Mouse (Mus musculus): ENCODE results near the gene Loxl3. TPM values are rescaled to one million over a fixed set of nuclear protein-coding genes. Genes with fewer than 3 reads are reported as not detected.

Loxl3 gene
- polyA plus RNA-seq (2016; fragmentation: Nextera tagmentation; extraction: Ambion mirVana) = 5.7 and 8.0 TPM in 2 replicates

DNA sequence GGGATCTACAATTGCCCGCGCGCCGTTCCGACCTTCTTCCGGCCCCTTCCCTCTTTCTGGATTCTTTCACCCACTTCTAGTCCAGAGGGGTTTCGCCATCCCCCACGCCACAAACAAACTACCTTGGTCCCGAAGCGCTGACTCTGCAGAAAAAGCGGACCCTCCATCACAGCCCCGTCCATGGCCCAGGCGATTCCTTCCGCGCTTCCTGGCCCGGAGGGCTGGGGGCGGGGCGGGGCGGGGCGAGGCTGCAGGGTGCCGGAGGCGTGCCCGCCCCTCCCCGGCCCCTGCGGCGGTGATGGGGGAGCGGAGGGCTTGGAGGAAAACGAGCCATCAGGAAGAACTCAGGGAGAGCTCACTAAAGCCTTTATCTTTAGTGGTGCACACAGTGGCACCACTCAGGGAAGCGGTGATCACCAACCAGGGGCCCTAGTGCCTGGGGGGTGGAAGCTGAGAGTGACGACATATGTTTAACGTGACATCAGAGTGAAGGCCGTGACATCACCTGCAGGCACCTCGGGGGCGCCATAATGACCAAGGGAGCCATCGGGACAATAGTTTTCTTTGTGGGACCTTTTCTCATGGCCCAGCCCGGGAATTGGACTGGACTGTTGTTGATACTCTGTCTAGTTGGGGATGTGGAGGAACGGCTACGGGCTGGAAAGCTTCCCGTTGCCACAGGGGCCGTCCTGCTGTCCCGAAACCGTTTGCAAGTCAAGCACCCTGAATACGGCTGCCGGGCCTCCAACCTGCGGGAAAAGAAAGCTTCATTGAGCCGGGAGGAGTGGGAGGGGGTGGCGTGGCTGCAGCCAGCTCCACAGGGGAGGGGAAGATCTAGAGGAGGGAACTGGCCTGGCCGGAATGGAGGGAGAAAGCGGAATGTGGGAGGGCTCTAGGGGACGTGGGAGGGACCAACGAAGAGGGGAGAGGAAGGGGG lies at the start of gene Loxl3, which contains the start of gene Dok1:
Gene Loxl3 (plus strand): TSS at position 925 of the 937 bp plus-strand sequence.
Gene Dok1 (minus strand): TSS at position 223 of the 937 bp plus-strand sequence.
- Histone ChIP-seq H3K4me1 (replicated peaks) (peaks cover 43% of the 10 kb centered on the region), H3K4me3 (peak within 1 kb of the TSS; percentile 73), H3K27ac (ENCODE audit: poor library complexity, severe bottlenecking) (peak within 1 kb of the TSS; percentile 69), H3K27me3 (replicated peaks) (peaks cover 67% of the 10 kb centered on the region), H3K36me3 (peaks cover 6% of the 10 kb centered on the region; the same call in 1 of the 2 replicates), H3K9me3 (replicated peaks) (no peaks in the 10 kb centered on the region), H3K9ac (peak within 1 kb of the TSS; percentile 75), H3K4me2 (peak within 1 kb of the TSS; percentile 76)
- peak; percentile 90 for ATAC-seq (ENCODE audit: insufficient number of reproducible peaks, low FRiP score)
- WGBS = under 1% methylated on average over 51 of the region's 51 CpGs

DNA sequence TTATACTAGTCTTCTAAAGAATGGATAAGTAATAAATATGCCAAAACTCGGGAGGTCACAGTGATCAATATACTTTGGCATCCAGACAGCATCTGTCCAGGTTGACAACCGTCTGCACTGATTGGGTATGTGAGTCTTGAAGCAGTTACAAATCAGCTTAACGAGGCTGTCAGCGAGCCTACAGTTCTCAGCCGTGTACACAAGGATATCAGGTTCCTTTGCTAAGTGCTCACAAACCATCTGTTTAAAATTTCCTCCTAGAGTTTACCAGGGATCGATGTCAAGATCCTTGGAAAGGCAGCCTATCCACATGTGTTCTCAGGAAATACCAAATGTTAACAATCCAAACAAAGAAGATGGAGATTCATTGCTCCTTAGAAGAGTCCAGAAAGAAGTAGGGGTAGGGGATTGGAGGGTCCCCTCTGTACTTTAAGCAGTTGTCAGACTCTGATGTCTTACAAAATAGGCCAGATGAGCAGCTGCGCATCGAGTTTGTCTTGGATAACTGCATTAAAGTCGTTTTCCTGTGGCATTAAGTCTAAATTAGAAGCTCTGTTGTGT lies 46.5 kb upstream of the Loxl3 start:
- Histone ChIP-seq H3K4me3 (no peak overlapping the region), H3K4me2 (no peak overlapping the region), H3K9me3 (replicated peaks) (no peaks in the 10 kb centered on the region), H3K27me3 (replicated peaks) (peaks cover 4% of the 10 kb centered on the region; the same call in 1 of the 2 replicates), H3K27ac (ENCODE audit: poor library complexity, severe bottlenecking) (no peak overlapping the region), H3K4me1 (replicated peaks) (no peaks in the 10 kb centered on the region), H3K36me3 (no peaks in the 10 kb centered on the region), H3K9ac (no peak overlapping the region)
- 34% methylated on average over 9 of the region's 9 CpGs for WGBS
- ATAC-seq (ENCODE audit: insufficient number of reproducible peaks, low FRiP score) = no peak

DNA sequence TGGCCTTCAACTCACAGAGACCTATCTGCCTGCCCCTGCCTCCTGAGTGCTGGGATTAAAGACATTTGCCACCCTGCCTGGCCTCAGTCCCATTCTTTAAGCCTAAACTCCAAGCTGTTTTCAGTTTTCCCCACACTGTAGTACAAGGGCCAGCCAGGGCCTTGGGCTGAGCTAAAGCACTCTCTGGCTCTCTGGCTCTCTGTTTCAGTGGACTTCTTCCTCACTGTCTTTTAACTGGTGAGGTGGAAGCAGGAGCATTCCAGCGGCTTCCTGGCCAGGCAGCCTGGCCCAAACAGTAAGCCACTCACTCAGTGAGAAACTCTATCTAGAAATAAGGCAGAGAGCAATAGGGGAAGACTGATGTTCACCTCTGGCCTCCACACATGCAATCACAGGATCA lies 40.3 kb upstream of the Loxl3 start:
- H3K9ac ChIP-seq = no peak overlapping the region
- ATAC-seq (ENCODE audit: insufficient number of reproducible peaks, low FRiP score) = no peak
- H3K4me2 ChIP-seq = no peak overlapping the region
- peaks cover 5% of the 10 kb centered on the region; the same call in 1 of the 2 replicates for H3K27me3 ChIP-seq (replicated peaks)
- H3K4me1 ChIP-seq (replicated peaks) = peaks cover 12% of the 10 kb centered on the region
- no peaks in the 10 kb centered on the region for H3K9me3 ChIP-seq (replicated peaks)
- no peak overlapping the region for H3K4me3 ChIP-seq
- WGBS = 42% methylated on average over 1 of the region's 1 CpGs
- no peak overlapping the region for H3K27ac ChIP-seq (ENCODE audit: poor library complexity, severe bottlenecking)
- H3K36me3 ChIP-seq = no peaks in the 10 kb centered on the region

DNA sequence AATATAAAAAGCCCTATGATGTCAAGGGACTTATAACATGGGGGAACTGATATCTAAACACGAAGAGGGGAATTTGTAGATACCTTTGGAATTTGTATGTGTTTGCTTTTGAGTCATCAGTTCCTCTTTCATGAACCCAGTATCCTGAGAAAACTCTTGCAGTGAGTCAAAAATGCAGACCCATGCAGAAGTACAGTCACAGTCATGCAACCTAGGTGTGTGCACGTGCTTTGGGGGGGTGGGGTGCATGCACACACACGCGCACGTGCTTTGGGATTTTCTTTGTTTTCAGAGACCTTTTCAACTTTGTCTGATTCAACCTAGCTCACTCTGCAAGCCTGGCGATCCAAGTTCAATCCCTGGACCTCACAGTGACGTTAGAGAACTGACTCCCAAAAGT lies 39.6 kb upstream of the Loxl3 start:
- H3K27me3 ChIP-seq (replicated peaks) = peaks cover 5% of the 10 kb centered on the region; the same call in 1 of the 2 replicates
- H3K27ac ChIP-seq (ENCODE audit: poor library complexity, severe bottlenecking) = no peak overlapping the region
- peaks cover 12% of the 10 kb centered on the region for H3K4me1 ChIP-seq (replicated peaks)
- no peak overlapping the region for H3K9ac ChIP-seq
- H3K4me2 ChIP-seq = no peak overlapping the region
- no peak for ATAC-seq (ENCODE audit: insufficient number of reproducible peaks, low FRiP score)
- H3K4me3 ChIP-seq = no peak overlapping the region
- 61% methylated on average over 7 of the region's 7 CpGs for WGBS
- no peaks in the 10 kb centered on the region for H3K36me3 ChIP-seq
- no peaks in the 10 kb centered on the region for H3K9me3 ChIP-seq (replicated peaks)

DNA sequence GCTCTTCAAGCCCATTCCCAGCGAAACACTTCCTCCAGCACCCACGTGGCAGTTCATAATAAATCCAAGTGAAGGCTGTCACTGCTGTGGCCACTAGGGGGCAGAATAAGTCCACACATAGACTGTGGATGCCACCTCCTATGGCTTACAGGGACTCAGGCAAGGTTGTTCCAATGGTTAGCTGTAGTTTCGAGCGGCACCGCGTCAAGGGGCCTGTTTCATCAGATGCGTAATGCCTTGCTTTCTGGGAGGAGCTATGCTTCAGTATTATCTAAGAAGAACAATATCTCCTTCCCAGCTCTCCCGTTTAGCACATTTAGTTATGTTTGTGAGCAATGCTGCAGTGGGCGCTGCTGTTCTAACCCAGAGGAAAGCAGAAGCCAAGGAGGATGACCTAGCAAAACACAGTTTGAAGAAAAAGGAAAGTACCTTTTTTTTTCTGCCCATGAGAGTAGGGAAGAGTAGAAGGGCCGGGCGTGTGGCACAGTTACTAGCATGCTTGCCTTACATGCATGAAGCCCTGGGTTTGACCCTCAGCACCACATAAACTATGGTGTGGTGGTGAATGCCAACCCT lies 37.1 kb upstream of the Loxl3 start:
- Histone ChIP-seq H3K9me3 (replicated peaks) (no peaks in the 10 kb centered on the region), H3K9ac (no peak overlapping the region)

DNA sequence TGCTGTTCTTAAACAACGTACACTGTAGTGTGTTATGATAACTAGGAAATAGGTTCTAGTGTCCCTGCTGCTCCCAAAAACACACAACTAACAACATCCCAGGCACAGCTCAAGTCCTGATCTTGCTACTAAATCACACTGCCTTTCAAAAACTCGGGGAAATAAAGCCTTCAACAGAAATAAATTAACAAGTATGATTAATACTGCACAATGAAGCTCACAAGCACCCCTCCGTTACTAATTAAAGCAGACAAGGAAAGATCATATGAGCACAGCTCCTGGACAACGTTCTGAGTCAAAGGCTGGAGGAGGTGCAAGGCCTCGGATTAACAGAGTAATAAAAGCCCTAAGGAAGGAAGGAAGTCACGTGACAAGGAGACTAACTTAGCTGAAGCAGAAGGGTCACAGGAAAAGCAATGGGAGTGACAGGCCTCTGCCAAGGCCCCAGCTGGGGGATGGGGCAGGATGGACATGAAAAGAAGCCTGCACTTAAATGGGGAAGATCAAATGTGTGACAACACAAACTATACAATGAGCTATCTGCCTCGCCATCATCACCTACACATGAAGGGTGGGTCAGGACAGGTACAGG lies 36.4 kb upstream of the Loxl3 start:
- H3K27me3 ChIP-seq (replicated peaks) = peaks cover 5% of the 10 kb centered on the region; the same call in 1 of the 2 replicates
- H3K27ac ChIP-seq (ENCODE audit: poor library complexity, severe bottlenecking) = peak overlapping the region; percentile 63
- no peaks in the 10 kb centered on the region for H3K9me3 ChIP-seq (replicated peaks)
- H3K36me3 ChIP-seq = no peaks in the 10 kb centered on the region
- no peak overlapping the region for H3K9ac ChIP-seq
- H3K4me3 ChIP-seq = no peak overlapping the region
- peaks cover 12% of the 10 kb centered on the region for H3K4me1 ChIP-seq (replicated peaks)
- 50% methylated on average over 7 of the region's 7 CpGs for WGBS
- peak; percentile 58; the same call in 1 of the 2 replicates for ATAC-seq (ENCODE audit: insufficient number of reproducible peaks, low FRiP score)
- H3K4me2 ChIP-seq = 0 out of 2 replicates have a peak overlapping the region, but pooled peaks have one; percentile 61

More for the DNA sequence above, 37.1 kb upstream of the Loxl3 start:
- H3K4me2 ChIP-seq = peak overlapping the region; percentile 61
- peak; percentile 89 for ATAC-seq (ENCODE audit: insufficient number of reproducible peaks, low FRiP score)
- peaks cover 5% of the 10 kb centered on the region; the same call in 1 of the 2 replicates for H3K27me3 ChIP-seq (replicated peaks)
- peaks cover 12% of the 10 kb centered on the region for H3K4me1 ChIP-seq (replicated peaks)
- H3K36me3 ChIP-seq = no peaks in the 10 kb centered on the region
- peak overlapping the region; percentile 63 for H3K27ac ChIP-seq (ENCODE audit: poor library complexity, severe bottlenecking)
- WGBS = 8% methylated on average over 11 of the region's 11 CpGs
- no peak overlapping the region; the same call in 1 of the 2 replicates for H3K4me3 ChIP-seq

DNA sequence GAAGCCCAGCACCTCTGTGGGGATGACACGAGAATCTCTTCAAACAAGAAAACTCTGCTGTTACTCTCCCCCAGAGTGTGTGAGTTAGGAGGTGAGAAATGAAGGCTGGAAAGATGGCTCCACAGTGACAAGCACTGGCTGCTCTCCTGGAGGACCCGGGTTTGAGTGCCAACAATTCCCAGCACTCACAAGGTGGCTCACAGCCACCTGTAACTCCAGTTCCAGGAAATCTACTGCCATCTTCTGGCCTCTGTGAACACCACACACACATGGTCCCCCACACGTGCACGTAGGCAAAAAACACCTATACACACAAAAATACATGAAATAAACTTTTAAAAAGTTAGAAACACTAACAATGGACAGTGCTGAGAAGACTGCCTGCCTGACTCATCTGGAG lies 35.6 kb upstream of the Loxl3 start:
- no peak overlapping the region for H3K9ac ChIP-seq
- WGBS = 69% methylated on average over 4 of the region's 4 CpGs
- H3K4me3 ChIP-seq = no peak overlapping the region
- no peaks in the 10 kb centered on the region for H3K36me3 ChIP-seq
- no peaks in the 10 kb centered on the region for H3K9me3 ChIP-seq (replicated peaks)
- H3K4me1 ChIP-seq (replicated peaks) = peaks cover 12% of the 10 kb centered on the region
- H3K27ac ChIP-seq (ENCODE audit: poor library complexity, severe bottlenecking) = no peak overlapping the region
- H3K27me3 ChIP-seq (replicated peaks) = peaks cover 5% of the 10 kb centered on the region; the same call in 1 of the 2 replicates
- ATAC-seq (ENCODE audit: insufficient number of reproducible peaks, low FRiP score) = no peak
- H3K4me2 ChIP-seq = no peak overlapping the region

DNA sequence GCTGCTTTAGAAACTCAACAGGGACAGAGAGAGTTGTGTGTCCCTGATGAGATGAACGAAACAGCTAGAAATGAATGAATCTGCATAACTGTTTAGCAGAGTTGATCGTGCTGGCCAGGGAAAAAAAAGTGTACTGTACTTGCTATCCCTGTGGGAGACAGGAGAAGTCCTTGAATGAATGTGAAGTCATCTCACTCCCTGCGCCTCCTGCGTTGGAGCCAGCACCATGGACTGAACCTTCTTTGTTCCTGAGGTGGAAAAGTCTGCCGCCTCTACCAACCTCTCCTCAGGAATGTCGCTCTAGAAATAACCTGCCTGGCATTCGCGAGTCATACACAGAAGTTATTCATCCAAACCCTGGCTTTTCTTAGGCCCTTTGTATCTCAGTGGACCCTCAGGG lies 34.0 kb upstream of the Loxl3 start:
- Histone ChIP-seq H3K4me1 (replicated peaks) (peaks cover 21% of the 10 kb centered on the region), H3K27me3 (replicated peaks) (peaks cover 4% of the 10 kb centered on the region; the same call in 1 of the 2 replicates), H3K27ac (ENCODE audit: poor library complexity, severe bottlenecking) (no peak overlapping the region), H3K9me3 (replicated peaks) (no peaks in the 10 kb centered on the region), H3K4me2 (no peak overlapping the region), H3K4me3 (no peak overlapping the region), H3K9ac (no peak overlapping the region), H3K36me3 (no peaks in the 10 kb centered on the region)
- 58% methylated on average over 8 of the region's 8 CpGs for WGBS
- ATAC-seq (ENCODE audit: insufficient number of reproducible peaks, low FRiP score) = no peak

DNA sequence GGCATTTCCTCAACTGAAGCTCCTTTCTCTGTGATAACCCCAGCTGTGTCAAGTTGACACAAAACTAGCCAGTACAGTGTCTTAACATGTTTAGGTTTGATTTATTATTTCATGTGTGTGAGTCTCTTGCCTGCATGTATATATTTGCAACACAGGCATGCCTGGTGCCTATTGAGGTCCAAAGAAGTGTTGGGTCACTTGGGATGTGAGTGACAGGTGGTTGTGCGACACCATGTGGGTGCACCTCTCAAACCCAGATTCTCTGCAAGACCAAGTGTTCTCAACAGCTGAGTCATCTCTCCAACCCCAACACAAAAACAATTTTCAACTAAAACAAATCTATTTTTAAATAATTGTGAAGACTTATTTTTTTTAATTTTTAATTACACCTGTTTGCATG lies 30.9 kb upstream of the Loxl3 start:
- Histone ChIP-seq H3K4me1 (replicated peaks) (peaks cover 14% of the 10 kb centered on the region), H3K4me3 (no peak overlapping the region), H3K9me3 (replicated peaks) (no peaks in the 10 kb centered on the region), H3K36me3 (no peaks in the 10 kb centered on the region), H3K27ac (ENCODE audit: poor library complexity, severe bottlenecking) (no peak overlapping the region), H3K9ac (no peak overlapping the region), H3K27me3 (replicated peaks) (no peaks in the 10 kb centered on the region), H3K4me2 (no peak overlapping the region)
- ATAC-seq (ENCODE audit: insufficient number of reproducible peaks, low FRiP score) = no peak
- 91% methylated on average over 1 of the region's 1 CpGs for WGBS

DNA sequence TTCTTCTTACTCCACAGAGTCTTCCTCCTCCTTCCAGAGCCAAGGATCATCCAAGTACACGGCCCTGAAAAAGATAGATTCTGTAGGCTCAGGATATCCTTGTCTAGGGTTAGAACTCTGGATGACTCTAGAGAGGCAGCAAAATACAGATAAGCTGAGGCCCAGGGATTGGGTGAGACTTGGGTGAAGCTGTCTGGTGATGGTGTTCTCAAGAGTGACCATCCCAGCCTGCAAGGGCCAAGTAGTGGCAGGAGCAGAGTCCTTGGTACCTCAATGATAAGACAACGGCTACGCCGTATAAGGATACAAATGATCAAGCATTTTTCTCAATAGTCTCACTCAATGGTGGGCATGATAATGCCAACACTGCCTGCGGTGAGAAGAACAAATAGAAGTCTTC lies 30.1 kb upstream of the Loxl3 start:
- Histone ChIP-seq H3K4me3 (no peak overlapping the region), H3K9ac (no peak overlapping the region), H3K27ac (ENCODE audit: poor library complexity, severe bottlenecking) (no peak overlapping the region), H3K36me3 (no peaks in the 10 kb centered on the region), H3K27me3 (replicated peaks) (no peaks in the 10 kb centered on the region), H3K4me2 (no peak overlapping the region), H3K4me1 (replicated peaks) (peaks cover 14% of the 10 kb centered on the region), H3K9me3 (replicated peaks) (no peaks in the 10 kb centered on the region)
- WGBS = 86% methylated on average over 5 of the region's 5 CpGs
- ATAC-seq (ENCODE audit: insufficient number of reproducible peaks, low FRiP score) = no peak
